ENCODE assay signal across 8 mouse cellular contexts in genomic region chr10:126927101-126927961, GRCm38 (mm10). TPM values are rescaled to one million over a fixed set of nuclear protein-coding genes. Genes with fewer than 3 reads are reported as not detected.
A peak's percentile ranks its signal among the peaks of the same experiment; 100 is the strongest.
DNase-seq lines count a peak whose midpoint lies in the region; ATAC-seq and TF ChIP-seq lines count a peak whose summit lies in the region.

No protein-coding gene starts in this region.

- peak overlapping the region; percentile 83 for H3K9ac ChIP-seq in forebrain, embryonic 14.5 days (ENCODE audit: low read length)
- H3K9ac ChIP-seq in intestine, postnatal 0 days (ENCODE audit: low read depth, low read length), result peak overlapping the region; percentile 65
- H3K9ac ChIP-seq in liver, postnatal 0 days (replicated peaks), result 0 out of 2 replicates have a peak overlapping the region, but pooled peaks have one; percentile 9

- TF ChIP-seq EP300 in liver, postnatal 0 days (IDR thresholded peaks at IDR 0.05; ENCODE audit: low read depth), result no peak

- H3K4me2 ChIP-seq in forebrain, embryonic 14.5 days (ENCODE audit: low read length), result peak overlapping the region; percentile 95
- peak overlapping the region; percentile 86 for H3K4me2 ChIP-seq in intestine, postnatal 0 days (replicated peaks; ENCODE audit: low read depth)
- H3K4me2 ChIP-seq in liver, postnatal 0 days (ENCODE audit: low read depth, low read length), result peak overlapping the region; percentile 72

- intact Hi-C loops in gastrocnemius, postnatal 36 days (cut with DNase I), result no loop called here

- H3K36me3 ChIP-seq in forebrain, embryonic 14.5 days (ENCODE audit: control insufficient read depth, insufficient read depth, low read length), result no peaks in the 10 kb centered on the region
- H3K36me3 ChIP-seq in intestine, postnatal 0 days (ENCODE audit: control insufficient read depth, insufficient read depth), result no peaks in the 10 kb centered on the region
- no peaks in the 10 kb centered on the region for H3K36me3 ChIP-seq in liver, postnatal 0 days (replicated peaks; ENCODE audit: insufficient read depth, low read length)
- H3K36me3 ChIP-seq in small intestine, adult 2 months (ENCODE audit: control insufficient read depth, insufficient read depth, low read length), result no peaks in the 10 kb centered on the region

- H3K27ac ChIP-seq in bone marrow macrophage, adult 2 months (ENCODE audit: insufficient read depth, low read depth, low read length), result no peak overlapping the region
- peak overlapping the region; percentile 80 for H3K27ac ChIP-seq in forebrain, embryonic 14.5 days (ENCODE audit: low read depth, low read length)
- H3K27ac ChIP-seq in intestine, postnatal 0 days (ENCODE audit: low read depth, low read length), result peak overlapping the region; percentile 94
- H3K27ac ChIP-seq in liver, postnatal 0 days (ENCODE audit: low read depth), result peak overlapping the region; percentile 90
- H3K27ac ChIP-seq in small intestine, adult 2 months (ENCODE audit: insufficient read depth, low read depth, low read length), result peak overlapping the region; percentile 97

- DNase-seq in gastrocnemius, adult 18-20 months (ENCODE audit: low spot score), result peak; percentile 36
- DNase-seq in gastrocnemius, postnatal 36 days, result no peak
- DNase-seq in forebrain, embryonic 14.5 days (ENCODE audit: low spot score), result peak; percentile 59
- DNase-seq in liver, postnatal 0 days, result peak; percentile 47

- no peak for TF ChIP-seq CTCF in bone marrow macrophage, adult 2 months (IDR thresholded peaks at IDR 0.05; ENCODE audit: low read depth, low read length)
- TF ChIP-seq CTCF in intestine, postnatal 0 days (IDR thresholded peaks at IDR 0.05; ENCODE audit: low read depth), result no peak
- TF ChIP-seq CTCF in liver, postnatal 0 days (IDR thresholded peaks at IDR 0.05; ENCODE audit: low read depth), result no peak
- no peak for TF ChIP-seq CTCF in small intestine, adult 2 months (IDR thresholded peaks at IDR 0.05; ENCODE audit: extremely low read depth, insufficient read length, insufficient replicate concordance, low read depth, low read length)

- H3K4me3 ChIP-seq in bone marrow macrophage, adult 2 months (ENCODE audit: insufficient read depth, low read length), result peak overlapping the region; percentile 74; the same call in 1 of the 2 replicates
- H3K4me3 ChIP-seq in forebrain, embryonic 14.5 days (ENCODE audit: low read depth, low read length), result peak overlapping the region; percentile 55
- H3K4me3 ChIP-seq in intestine, postnatal 0 days (ENCODE audit: low read depth, low read length), result peak overlapping the region; percentile 46; the same call in 1 of the 2 replicates
- H3K4me3 ChIP-seq in liver, postnatal 0 days (ENCODE audit: low read depth, low read length), result no peak overlapping the region
- peak overlapping the region; percentile 70 for H3K4me3 ChIP-seq in small intestine, adult 2 months (ENCODE audit: low read depth, low read length)

- WGBS in forebrain, embryonic 14.5 days, result 3% methylated on average over 11 of the region's 11 CpGs
- 30% methylated on average over 11 of the region's 11 CpGs for WGBS in intestine, postnatal 0 days
- WGBS in liver, postnatal 0 days (ENCODE audit: insufficient replicate concordance), result 40% methylated on average over 11 of the region's 11 CpGs
- WGBS in small intestine, adult 2 months, result 34% methylated on average over 11 of the region's 11 CpGs

- peak; percentile 22 for ATAC-seq in forebrain, embryonic 14.5 days
- ATAC-seq in intestine, postnatal 0 days, result no peak
- ATAC-seq in liver, postnatal 0 days, result peak; percentile 39; the same call in 1 of the 2 replicates
- ATAC-seq in erythroid progenitor cell, adult 5-6 weeks (replicated peaks; ENCODE audit: low FRiP score, poor library complexity, severe bottlenecking), result no peak

- peaks cover 5% of the 10 kb centered on the region; the same call in 1 of the 2 replicates for H3K4me1 ChIP-seq in bone marrow macrophage, adult 2 months (ENCODE audit: control insufficient read depth, insufficient read depth, low read length)
- peaks cover 42% of the 10 kb centered on the region for H3K4me1 ChIP-seq in forebrain, embryonic 14.5 days (ENCODE audit: control insufficient read depth, insufficient read depth, low read length)
- H3K4me1 ChIP-seq in intestine, postnatal 0 days (replicated peaks; ENCODE audit: control insufficient read depth, insufficient read depth, low read length), result peaks cover 24% of the 10 kb centered on the region
- peaks cover 14% of the 10 kb centered on the region; the same call in 1 of the 2 replicates for H3K4me1 ChIP-seq in liver, postnatal 0 days (ENCODE audit: insufficient read depth)
- H3K4me1 ChIP-seq in small intestine, adult 2 months (ENCODE audit: control insufficient read depth, insufficient read depth, insufficient read length, low read length), result peaks cover 15% of the 10 kb centered on the region

- H3K27me3 ChIP-seq in forebrain, embryonic 14.5 days (replicated peaks; ENCODE audit: control insufficient read depth, insufficient read depth, low read length), result no peaks in the 10 kb centered on the region
- no peaks in the 10 kb centered on the region for H3K27me3 ChIP-seq in intestine, postnatal 0 days (replicated peaks; ENCODE audit: control insufficient read depth, insufficient read depth, low read length)
- peaks cover 10% of the 10 kb centered on the region for H3K27me3 ChIP-seq in liver, postnatal 0 days (ENCODE audit: insufficient read depth, low read length)
- no peaks in the 10 kb centered on the region for H3K27me3 ChIP-seq in small intestine, adult 2 months (ENCODE audit: control insufficient read depth, insufficient read depth, low read length)

- no peaks in the 10 kb centered on the region for H3K9me3 ChIP-seq in forebrain, embryonic 14.5 days (replicated peaks; ENCODE audit: control insufficient read depth, low read length)
- no peaks in the 10 kb centered on the region for H3K9me3 ChIP-seq in intestine, postnatal 0 days (ENCODE audit: control insufficient read depth)
- no peaks in the 10 kb centered on the region for H3K9me3 ChIP-seq in liver, postnatal 0 days (ENCODE audit: low read length)

- TF ChIP-seq POLR2A in bone marrow macrophage, adult 2 months (IDR thresholded peaks at IDR 0.05; ENCODE audit: borderline replicate concordance, low read depth, low read length), result no peak
- TF ChIP-seq POLR2A in small intestine, adult 2 months (IDR thresholded peaks at IDR 0.05; ENCODE audit: low read depth, low read length), result no peak

RNA-seq across cellular contexts. Expression of gene Atp23, which starts 26.2 kb away (rescaled TPM):
- total RNA-seq in gastrocnemius, adult 18-20 months (2021), result 1 to 10 TPM; 1.5 to 1.6 TPM
- total RNA-seq in gastrocnemius, postnatal 36 days (2021), result 1 to 10 TPM; 1.3 to 1.7 TPM
- 3.7 and 5.0 TPM in 2 replicates for polyA plus RNA-seq in bone marrow macrophage, adult 2 months (2012; ENCODE audit: insufficient read depth, insufficient read length, missing spikeins)
- polyA plus RNA-seq in forebrain, embryonic 14.5 days (2014; fragmentation: Nextera tagmentation; extraction: Ambion mirVana), result 10.0 and 10.6 TPM in 2 replicates
- polyA plus RNA-seq in intestine, postnatal 0 days (2015; fragmentation: Nextera tagmentation; extraction: Ambion mirVana), result 7.7 and 8.0 TPM in 2 replicates
- polyA plus RNA-seq in liver, postnatal 0 days (2015; fragmentation: Nextera tagmentation; extraction: Ambion mirVana), result 5.8 and 7.1 TPM in 2 replicates
- polyA plus RNA-seq in small intestine, adult 2 months (2012; rRNA removed), result 3.6 and 6.3 TPM in 2 replicates
- 3.6 TPM in 1 of 2 replicates, not detected in the other for total RNA-seq in erythroid progenitor cell, adult 5-6 weeks (2015; ENCODE audit: low replicate concordance)
- total RNA-seq in erythroid progenitor cell, adult 5-6 weeks (2017; ENCODE audit: low replicate concordance), result 0.51 and 1.7 TPM in 2 replicates

RNA-seq across cellular contexts. Expression of gene Ctdsp2, which starts 51.2 kb away (rescaled TPM):
- total RNA-seq in gastrocnemius, adult 18-20 months (2021), result 100 to 1,000 TPM in 1 of 2 experiments, 10 to 100 TPM in 1; 84.5 to 110 TPM
- total RNA-seq in gastrocnemius, postnatal 36 days (2021), result 100 to 1,000 TPM in 1 of 2 experiments, 10 to 100 TPM in 1; 83.2 to 103 TPM
- 117 and 123 TPM in 2 replicates for polyA plus RNA-seq in bone marrow macrophage, adult 2 months (2012; ENCODE audit: insufficient read depth, insufficient read length, missing spikeins)
- 30.2 and 34.5 TPM in 2 replicates for polyA plus RNA-seq in forebrain, embryonic 14.5 days (2014; fragmentation: Nextera tagmentation; extraction: Ambion mirVana)
- 43.1 and 46.7 TPM in 2 replicates for polyA plus RNA-seq in intestine, postnatal 0 days (2015; fragmentation: Nextera tagmentation; extraction: Ambion mirVana)
- 10.7 and 11.4 TPM in 2 replicates for polyA plus RNA-seq in liver, postnatal 0 days (2015; fragmentation: Nextera tagmentation; extraction: Ambion mirVana)
- 43.9 and 118 TPM in 2 replicates for polyA plus RNA-seq in small intestine, adult 2 months (2012; rRNA removed)
- 18.0 and 19.7 TPM in 2 replicates for total RNA-seq in erythroid progenitor cell, adult 5-6 weeks (2015; ENCODE audit: low replicate concordance)
- total RNA-seq in erythroid progenitor cell, adult 5-6 weeks (2017; ENCODE audit: low replicate concordance), result 8.5 and 10.3 TPM in 2 replicates

Comparison
In these comparisons a context has a peak if more than half of its experiments do, and no peak if none do; other contexts are left out.
1. DNase-seq: peak in gastrocnemius, adult 18-20 months (single experiment), forebrain, embryonic 14.5 days (single experiment) and liver, postnatal 0 days (single experiment); none in gastrocnemius, postnatal 36 days (0 of 2).
2. ATAC-seq: peak in forebrain, embryonic 14.5 days (single experiment) and liver, postnatal 0 days (single experiment); none in intestine, postnatal 0 days (single experiment) and erythroid progenitor cell, adult 5-6 weeks (single experiment).
3. H3K9ac ChIP-seq: peak in every context shown above with its lines; median percentile 83 in forebrain, embryonic 14.5 days; 65 in intestine, postnatal 0 days; 9 in liver, postnatal 0 days.
4. Peak in every context shown above with its lines, with median percentiles within 50 percentile points of each other: H3K4me2 ChIP-seq.